In the genomic region with DNA sequence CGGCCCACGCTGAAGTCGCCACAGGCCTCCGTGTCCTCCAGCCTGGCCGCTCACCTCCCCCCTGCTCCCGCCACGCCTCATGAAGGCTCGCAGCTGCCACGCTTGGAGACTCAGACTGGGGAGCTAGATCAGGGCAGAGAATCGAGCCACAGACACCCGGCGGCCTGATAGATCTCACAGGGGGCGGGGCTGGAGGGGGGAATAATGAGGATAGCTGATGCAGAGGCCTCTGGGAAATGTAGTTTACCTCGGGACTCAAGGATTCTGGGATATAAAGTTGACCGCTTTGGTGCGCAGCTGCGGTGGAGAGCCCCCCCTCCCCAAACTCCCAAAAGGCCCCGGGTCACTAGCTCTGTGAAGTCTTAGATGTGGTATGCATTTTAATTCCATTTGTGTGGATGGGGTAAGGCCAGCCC, we compare ENCODE assay signal across 8 mouse cellular contexts. TPM values are rescaled to one million over a fixed set of nuclear protein-coding genes. Genes with fewer than 3 reads are reported as not detected.
DNase-seq lines count a peak whose midpoint lies in the region; ATAC-seq lines count a peak whose summit lies in the region.

Gene Zfp354b, minus strand, starts transcription at position 183 of the 416 bp plus-strand sequence.

- peaks cover 7% of the 10 kb centered on the region; the same call in 1 of the 2 replicates for H3K4me1 ChIP-seq in embryonic facial prominence, embryonic 12.5 days
- H3K4me1 ChIP-seq in limb, embryonic 11.5 days (ENCODE audit: control insufficient read depth, insufficient read depth, low read length), result no peaks in the 10 kb centered on the region
- H3K4me1 ChIP-seq in midbrain, embryonic 12.5 days, result peaks cover 13% of the 10 kb centered on the region; the same call in 1 of the 2 replicates

- H3K27ac ChIP-seq in embryonic facial prominence, embryonic 12.5 days, result 0 out of 2 replicates have a peak within 1 kb of the TSS, but pooled peaks have one; percentile 23
- H3K27ac ChIP-seq in limb, embryonic 11.5 days (replicated peaks; ENCODE audit: low read depth, low read length), result no peak within 1 kb of the TSS
- peak within 1 kb of the TSS; percentile 64 for H3K27ac ChIP-seq in midbrain, embryonic 12.5 days (replicated peaks)

- ATAC-seq in embryonic facial prominence, embryonic 12.5 days (ENCODE audit: insufficient number of reproducible peaks, insufficient read depth, low FRiP score, low TSS enrichment), result peak; percentile 91
- ATAC-seq in limb, embryonic 11.5 days (ENCODE audit: insufficient number of reproducible peaks, low FRiP score, low TSS enrichment, low read depth), result peak; percentile 87
- peak; percentile 95 for ATAC-seq in midbrain, embryonic 12.5 days (ENCODE audit: low FRiP score, low read depth)
- no peak for ATAC-seq in monocyte, adult 5-6 weeks (replicated peaks; ENCODE audit: insufficient number of reproducible peaks, low FRiP score, low TSS enrichment, poor library complexity, severe bottlenecking)

- H3K27me3 ChIP-seq in embryonic facial prominence, embryonic 12.5 days, result peaks cover 3% of the 10 kb centered on the region; the same call in 1 of the 2 replicates
- no peaks in the 10 kb centered on the region for H3K27me3 ChIP-seq in limb, embryonic 11.5 days (ENCODE audit: control insufficient read depth, insufficient read depth, low read length)
- peaks cover 4% of the 10 kb centered on the region; the same call in 1 of the 2 replicates for H3K27me3 ChIP-seq in midbrain, embryonic 12.5 days

- peak; percentile 83 to 91 for DNase-seq in adrenal gland, postnatal 36 days
- DNase-seq in heart, adult 8-10 months (ENCODE audit: low spot score), result peak; percentile 83
- DNase-seq in kidney, adult 8-10 months, result peak; percentile 87
- peak; percentile 83 for DNase-seq in limb, embryonic 11.5 days (ENCODE audit: low spot score)
- peak; percentile 5 for DNase-seq in spleen, adult 12 weeks (ENCODE audit: low spot score)

- under 1% methylated on average over 18 of the region's 18 CpGs for WGBS in embryonic facial prominence, embryonic 12.5 days
- 1% methylated on average over 18 of the region's 18 CpGs for WGBS in limb, embryonic 11.5 days
- WGBS in midbrain, embryonic 12.5 days, result 0% methylated on average over 18 of the region's 18 CpGs

- no peaks in the 10 kb centered on the region for H3K9me3 ChIP-seq in embryonic facial prominence, embryonic 12.5 days
- H3K9me3 ChIP-seq in limb, embryonic 11.5 days (ENCODE audit: control insufficient read depth, low read length), result no peaks in the 10 kb centered on the region
- H3K9me3 ChIP-seq in midbrain, embryonic 12.5 days, result no peaks in the 10 kb centered on the region

- no peaks in the 10 kb centered on the region for H3K36me3 ChIP-seq in embryonic facial prominence, embryonic 12.5 days
- no peaks in the 10 kb centered on the region for H3K36me3 ChIP-seq in limb, embryonic 11.5 days (ENCODE audit: control insufficient read depth, insufficient read depth, low read length)
- H3K36me3 ChIP-seq in midbrain, embryonic 12.5 days, result no peaks in the 10 kb centered on the region

- H3K9ac ChIP-seq in embryonic facial prominence, embryonic 12.5 days, result peak within 1 kb of the TSS; percentile 70
- peak within 1 kb of the TSS; percentile 56 for H3K9ac ChIP-seq in limb, embryonic 11.5 days (ENCODE audit: low read length)
- H3K9ac ChIP-seq in midbrain, embryonic 12.5 days (replicated peaks), result peak within 1 kb of the TSS; percentile 70

- peak within 1 kb of the TSS; percentile 67 for H3K4me3 ChIP-seq in embryonic facial prominence, embryonic 12.5 days
- H3K4me3 ChIP-seq in limb, embryonic 11.5 days (ENCODE audit: low read depth, low read length), result peak within 1 kb of the TSS; percentile 59
- peak within 1 kb of the TSS; percentile 58 for H3K4me3 ChIP-seq in midbrain, embryonic 12.5 days

- H3K4me2 ChIP-seq in embryonic facial prominence, embryonic 12.5 days (replicated peaks), result peak within 1 kb of the TSS; percentile 79
- peak within 1 kb of the TSS; percentile 81 for H3K4me2 ChIP-seq in limb, embryonic 11.5 days (ENCODE audit: low read depth, severe bottlenecking)
- peak within 1 kb of the TSS; percentile 88 for H3K4me2 ChIP-seq in midbrain, embryonic 12.5 days (replicated peaks)

RNA-seq across cellular contexts. Expression of gene Zfp354b, which starts in this region (rescaled TPM):
- total RNA-seq in adrenal gland, postnatal 36 days (2021), result 1 to 10 TPM; 2.8 TPM
- polyA plus RNA-seq in embryonic facial prominence, embryonic 12.5 days (2016; fragmentation: Nextera tagmentation; extraction: Ambion mirVana), result 1.6 and 1.8 TPM in 2 replicates
- total RNA-seq in heart, adult 8-10 months (2022), result 1 to 10 TPM; 1.2 to 2.1 (median 1.7) TPM
- polyA plus RNA-seq in limb, embryonic 11.5 days (2014; fragmentation: Nextera tagmentation; extraction: Ambion mirVana), result 1.2 and 1.3 TPM in 2 replicates
- 2.1 and 2.4 TPM in 2 replicates for polyA plus RNA-seq in midbrain, embryonic 12.5 days (2016; fragmentation: Nextera tagmentation; extraction: Ambion mirVana)
- not detected in 3 replicates for total RNA-seq in monocyte, adult 5-6 weeks (2017)

Comparison
In these comparisons a context has a peak if more than half of its experiments do, and no peak if none do; other contexts are left out.
1. DNase-seq: peak in every context shown above with its lines; median percentile 87 in adrenal gland, postnatal 36 days; 87 in kidney, adult 8-10 months; 83 in heart, adult 8-10 months; 83 in limb, embryonic 11.5 days; 5 in spleen, adult 12 weeks.